In the genomic region with DNA sequence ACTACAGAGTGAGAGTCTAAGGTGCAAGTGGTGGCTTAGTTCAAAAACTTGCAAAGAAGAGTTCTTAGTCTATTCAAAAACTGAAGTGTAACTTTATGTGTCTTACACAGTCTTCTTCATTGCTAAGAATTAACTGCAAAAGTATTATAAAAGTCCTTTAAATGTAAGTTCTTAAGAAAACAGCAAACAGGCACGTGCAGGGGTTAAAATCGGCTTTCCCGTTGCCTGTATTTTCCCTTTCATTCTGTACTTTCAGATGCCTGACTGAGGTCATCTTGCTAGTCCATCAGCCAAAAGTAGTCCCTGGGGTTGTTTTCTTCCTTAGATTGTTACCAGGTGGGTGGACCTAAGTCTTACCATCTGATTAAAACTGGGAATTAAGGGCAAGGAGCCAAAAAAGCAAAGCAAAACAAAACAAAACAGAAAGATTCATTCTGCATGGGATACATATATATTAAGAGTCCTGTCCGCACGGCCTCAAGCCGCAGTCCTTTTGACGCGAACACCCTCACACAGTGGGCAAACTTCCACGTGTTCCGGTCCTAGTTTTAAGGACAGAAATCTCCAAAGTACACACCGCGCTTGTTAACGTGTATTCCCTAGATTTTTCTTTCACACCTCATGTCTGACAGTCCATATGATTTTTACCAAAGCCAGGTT, we compare ENCODE assay signal across 8 mouse cellular contexts. TPM values are rescaled to one million over a fixed set of nuclear protein-coding genes. Genes with fewer than 3 reads are reported as not detected.
DNase-seq lines count a peak whose midpoint lies in the region; ATAC-seq and TF ChIP-seq lines count a peak whose summit lies in the region.

No protein-coding gene starts in this region.

- 32% methylated on average over 13 of the region's 13 CpGs for WGBS in kidney, postnatal 0 days
- 69% methylated on average over 13 of the region's 13 CpGs for WGBS in midbrain, embryonic 14.5 days

- no peaks in the 10 kb centered on the region for H3K27me3 ChIP-seq in kidney, postnatal 0 days (ENCODE audit: insufficient read depth, low read length)
- no peaks in the 10 kb centered on the region for H3K27me3 ChIP-seq in midbrain, embryonic 14.5 days (ENCODE audit: control insufficient read depth, insufficient read depth, low read length)

- no peaks in the 10 kb centered on the region for H3K36me3 ChIP-seq in kidney, postnatal 0 days (ENCODE audit: insufficient read depth, low read length)
- H3K36me3 ChIP-seq in midbrain, embryonic 14.5 days (ENCODE audit: control insufficient read depth, insufficient read depth, low read length): no peaks in the 10 kb centered on the region

- DNase-seq in cerebellum, adult 11 months: peak; percentile 32
- DNase-seq in cerebellum, adult 9-10 months: no peak
- peak; percentile 41 for DNase-seq in brain, adult 2 months (ENCODE audit: low read depth, low spot score)
- peak; percentile 79 for DNase-seq in heart, adult 8-10 months (ENCODE audit: low spot score)
- peak; percentile 23 for DNase-seq in kidney, postnatal 0 days (ENCODE audit: low spot score)
- peak; percentile 21 for DNase-seq in midbrain, embryonic 14.5 days
- no peak for DNase-seq in right cerebral cortex, postnatal 25 days

- peak overlapping the region; percentile 64 for H3K4me3 ChIP-seq in kidney, postnatal 0 days (replicated peaks; ENCODE audit: low read depth, low read length)
- H3K4me3 ChIP-seq in midbrain, embryonic 14.5 days (replicated peaks; ENCODE audit: low read depth, low read length): peak overlapping the region; percentile 71

- no peak overlapping the region for H3K9ac ChIP-seq in kidney, postnatal 0 days (ENCODE audit: low read depth, low read length)
- peak overlapping the region; percentile 93 for H3K9ac ChIP-seq in midbrain, embryonic 14.5 days (replicated peaks; ENCODE audit: low read length)

- H3K27ac ChIP-seq in kidney, postnatal 0 days: no peak overlapping the region
- no peak overlapping the region for H3K27ac ChIP-seq in midbrain, embryonic 14.5 days (replicated peaks; ENCODE audit: low read depth, low read length)

- H3K9me3 ChIP-seq in kidney, postnatal 0 days (replicated peaks; ENCODE audit: low read length): no peaks in the 10 kb centered on the region
- no peaks in the 10 kb centered on the region for H3K9me3 ChIP-seq in midbrain, embryonic 14.5 days (ENCODE audit: control insufficient read depth, low read length)

- TF ChIP-seq CTCF in kidney, postnatal 0 days (IDR thresholded peaks at IDR 0.05; ENCODE audit: low read depth): no peak

- H3K4me2 ChIP-seq in kidney, postnatal 0 days (ENCODE audit: low read length): peak overlapping the region; percentile 87
- H3K4me2 ChIP-seq in midbrain, embryonic 14.5 days (ENCODE audit: low read length): peak overlapping the region; percentile 86

- no peaks in the 10 kb centered on the region for H3K4me1 ChIP-seq in kidney, postnatal 0 days (replicated peaks; ENCODE audit: insufficient read depth, low read length)
- peaks cover 16% of the 10 kb centered on the region for H3K4me1 ChIP-seq in midbrain, embryonic 14.5 days (ENCODE audit: control insufficient read depth, insufficient read depth, low read length)

- 0 out of 2 replicates have a peak, but pooled peaks have one; percentile 6 for ATAC-seq in kidney, postnatal 0 days (replicated peaks; ENCODE audit: low FRiP score, low read depth)
- ATAC-seq in midbrain, embryonic 14.5 days (ENCODE audit: low FRiP score, low TSS enrichment): peak; percentile 16
- no peak for ATAC-seq in CD4-positive, CD25-positive, alpha-beta regulatory T cell, adult 4 months

RNA-seq across cellular contexts. Expression of a gene that starts 1.1 kb away (rescaled TPM):
- total RNA-seq in heart, adult 8-10 months (2022): 10 to 100 TPM; 11.8 to 20.0 (median 16.8) TPM
- 16.3 and 16.9 TPM in 2 replicates for polyA plus RNA-seq in kidney, postnatal 0 days (2015; fragmentation: Nextera tagmentation; extraction: Ambion mirVana)
- 22.6 and 28.2 TPM in 2 replicates for polyA plus RNA-seq in midbrain, embryonic 14.5 days (2014; fragmentation: Nextera tagmentation; extraction: Ambion mirVana)
- polyA plus RNA-seq in CD4-positive, CD25-positive, alpha-beta regulatory T cell, adult 4 months (2017; shearing (Covaris generic)): 100 to 1,000 TPM in 1 of 2 experiments, 10 to 100 TPM in 1; 94.9 to 141 TPM

RNA-seq across cellular contexts. Expression of a gene that starts 28.4 kb away (rescaled TPM):
- total RNA-seq in heart, adult 8-10 months (2022): 10 to 100 TPM; 84.4 to 94.4 (median 88.9) TPM
- polyA plus RNA-seq in kidney, postnatal 0 days (2015; fragmentation: Nextera tagmentation; extraction: Ambion mirVana): 29.4 and 30.7 TPM in 2 replicates
- polyA plus RNA-seq in midbrain, embryonic 14.5 days (2014; fragmentation: Nextera tagmentation; extraction: Ambion mirVana): 30.5 and 31.9 TPM in 2 replicates
- 10 to 100 TPM; 26.4 to 27.5 TPM for polyA plus RNA-seq in CD4-positive, CD25-positive, alpha-beta regulatory T cell, adult 4 months (2017; shearing (Covaris generic))

Comparison
In these comparisons a context has a peak if more than half of its experiments do, and no peak if none do; other contexts are left out.
1. DNase-seq: peak in cerebellum, adult 11 months (single experiment), brain, adult 2 months (single experiment), heart, adult 8-10 months (single experiment), kidney, postnatal 0 days (single experiment) and midbrain, embryonic 14.5 days (single experiment); none in cerebellum, adult 9-10 months (single experiment) and right cerebral cortex, postnatal 25 days (single experiment).